Mouse (Mus musculus): Measurements from ENCODE around the gene Hmgcs1.

GRCm38 (mm10) chr13:119640504-119640903 lies 49.7 kb upstream of the Hmgcs1 start:
- peak; percentile 65; the same call in 1 of the 2 replicates for TF ChIP-seq CTCF (IDR thresholded peaks at IDR 0.05; ENCODE audit: low read depth, low read length)
- TF ChIP-seq POLR2AphosphoS5 (IDR thresholded peaks at IDR 0.05; ENCODE audit: insufficient replicate concordance, low read depth, low read length): no peak
- no peak for TF ChIP-seq GATA1 (IDR thresholded peaks at IDR 0.05; ENCODE audit: borderline replicate concordance, low read length)
- no peak for TF ChIP-seq TAL1 (conservative IDR thresholded peaks at IDR 0.05; ENCODE audit: low read depth, low read length)

Data from G1E (cell line).